Mouse (Mus musculus): ENCODE data around the gene Aspdh. TPM values are rescaled to one million over a fixed set of nuclear protein-coding genes. Genes with fewer than 3 reads are reported as not detected.

The Aspdh gene
- polyA plus RNA-seq, 1 experiment from 2014 or later, result 1.8 TPM

- no peaks in the 10 kb centered on the region for H3K9me3 ChIP-seq
- 88% methylated on average over 16 of the region's 16 CpGs for WGBS
- 0 out of 2 replicates have a peak overlapping the region, but pooled peaks have one; percentile 68 for H3K4me3 ChIP-seq
- no peak for DNase-seq (ENCODE audit: low spot score)
- H3K27me3 ChIP-seq (ENCODE audit: insufficient read depth, poor library complexity, severe bottlenecking), result peaks cover 13% of the 10 kb centered on the region; the same call in 1 of the 2 replicates
- H3K36me3 ChIP-seq, result 0 out of 2 replicates have a peak, but pooled peaks cover 4% of the 10 kb centered on the region
- H3K27ac ChIP-seq, result peak overlapping the region; percentile 91
- H3K4me1 ChIP-seq (replicated peaks), result peaks cover 93% of the 10 kb centered on the region
Observed at GRCm38 (mm10) chr7:44469677-44470675, 4.8 kb downstream of the Aspdh start.

- Histone ChIP-seq H3K4me1 (replicated peaks) (peaks cover 92% of the 10 kb centered on the region), H3K4me3 (no peak overlapping the region), H3K27ac (peak overlapping the region; percentile 91), H3K36me3 (0 out of 2 replicates have a peak, but pooled peaks cover 4% of the 10 kb centered on the region), H3K27me3 (ENCODE audit: insufficient read depth, poor library complexity, severe bottlenecking) (peaks cover 23% of the 10 kb centered on the region), H3K9me3 (no peaks in the 10 kb centered on the region)
- DNase-seq (ENCODE audit: low spot score), result no peak
- WGBS, result 85% methylated on average over 16 of the region's 16 CpGs
Observed at GRCm38 (mm10) chr7:44470696-44471612, 5.8 kb downstream of the Aspdh start.

- Histone ChIP-seq H3K27ac (peak overlapping the region; percentile 91), H3K4me1 (replicated peaks) (peaks cover 81% of the 10 kb centered on the region), H3K36me3 (0 out of 2 replicates have a peak, but pooled peaks cover 4% of the 10 kb centered on the region), H3K4me3 (no peak overlapping the region), H3K9me3 (no peaks in the 10 kb centered on the region), H3K27me3 (ENCODE audit: insufficient read depth, poor library complexity, severe bottlenecking) (peaks cover 34% of the 10 kb centered on the region)
- DNase-seq (ENCODE audit: low spot score), result no peak
- 56% methylated on average over 6 of the region's 6 CpGs for WGBS
Observed at GRCm38 (mm10) chr7:44471880-44472557, 6.8 kb downstream of the Aspdh start.

- Histone ChIP-seq H3K36me3 (0 out of 2 replicates have a peak, but pooled peaks cover 4% of the 10 kb centered on the region), H3K9me3 (no peaks in the 10 kb centered on the region), H3K27ac (peak overlapping the region; percentile 91), H3K27me3 (ENCODE audit: insufficient read depth, poor library complexity, severe bottlenecking) (peaks cover 39% of the 10 kb centered on the region), H3K4me1 (replicated peaks) (peaks cover 76% of the 10 kb centered on the region), H3K4me3 (no peak overlapping the region)
- DNase-seq (ENCODE audit: low spot score), result no peak
- 38% methylated on average over 1 of the region's 1 CpGs for WGBS
Observed at GRCm38 (mm10) chr7:44472558-44472885, 7.3 kb downstream of the Aspdh start.

GRCm38 (mm10) chr7:44472961-44473646 lies 7.9 kb downstream of the Aspdh start:
- Histone ChIP-seq H3K4me3 (no peak overlapping the region), H3K27ac (peak overlapping the region; percentile 83), H3K27me3 (ENCODE audit: insufficient read depth, poor library complexity, severe bottlenecking) (peaks cover 45% of the 10 kb centered on the region), H3K9me3 (no peaks in the 10 kb centered on the region), H3K4me1 (replicated peaks) (peaks cover 74% of the 10 kb centered on the region), H3K36me3 (0 out of 2 replicates have a peak, but pooled peaks cover 4% of the 10 kb centered on the region)
- 66% methylated on average over 9 of the region's 9 CpGs for WGBS
- DNase-seq (ENCODE audit: low spot score), result no peak

- Histone ChIP-seq H3K27ac (peak overlapping the region; percentile 83), H3K4me1 (replicated peaks) (peaks cover 61% of the 10 kb centered on the region), H3K9me3 (no peaks in the 10 kb centered on the region), H3K36me3 (0 out of 2 replicates have a peak, but pooled peaks cover 4% of the 10 kb centered on the region), H3K27me3 (ENCODE audit: insufficient read depth, poor library complexity, severe bottlenecking) (peaks cover 58% of the 10 kb centered on the region), H3K4me3 (0 out of 2 replicates have a peak overlapping the region, but pooled peaks have one; percentile 5)
- 18% methylated on average over 4 of the region's 4 CpGs for WGBS
- peak; percentile 64 for DNase-seq (ENCODE audit: low spot score)
Observed at GRCm38 (mm10) chr7:44474419-44474818, 9.2 kb downstream of the Aspdh start.

- Histone ChIP-seq H3K27ac (peak overlapping the region; percentile 83), H3K27me3 (ENCODE audit: insufficient read depth, poor library complexity, severe bottlenecking) (peaks cover 65% of the 10 kb centered on the region), H3K36me3 (0 out of 2 replicates have a peak, but pooled peaks cover 4% of the 10 kb centered on the region), H3K9me3 (no peaks in the 10 kb centered on the region), H3K4me3 (no peak overlapping the region), H3K4me1 (replicated peaks) (peaks cover 54% of the 10 kb centered on the region)
- DNase-seq (ENCODE audit: low spot score), result no peak
- 33% methylated on average over 5 of the region's 5 CpGs for WGBS
Observed at GRCm38 (mm10) chr7:44475046-44475614, 9.9 kb downstream of the Aspdh start.

- WGBS, result 71% methylated on average over 3 of the region's 3 CpGs
- Histone ChIP-seq H3K4me3 (no peak overlapping the region), H3K27me3 (ENCODE audit: insufficient read depth, poor library complexity, severe bottlenecking) (peaks cover 51% of the 10 kb centered on the region), H3K4me1 (replicated peaks) (peaks cover 17% of the 10 kb centered on the region), H3K9me3 (0 out of 2 replicates have a peak, but pooled peaks cover 3% of the 10 kb centered on the region), H3K36me3 (peaks cover 3% of the 10 kb centered on the region; the same call in 1 of the 2 replicates), H3K27ac (no peak overlapping the region)
- DNase-seq (ENCODE audit: low spot score), result no peak
Observed at GRCm38 (mm10) chr7:44482836-44483435, 17.7 kb downstream of the Aspdh start.

- H3K27ac ChIP-seq, result no peak overlapping the region
- H3K4me1 ChIP-seq (replicated peaks), result peaks cover 17% of the 10 kb centered on the region
- 94% methylated on average over 1 of the region's 1 CpGs for WGBS
- H3K36me3 ChIP-seq, result peaks cover 14% of the 10 kb centered on the region
- peaks cover 40% of the 10 kb centered on the region for H3K27me3 ChIP-seq (ENCODE audit: insufficient read depth, poor library complexity, severe bottlenecking)
- no peak overlapping the region for H3K4me3 ChIP-seq
- H3K9me3 ChIP-seq, result 0 out of 2 replicates have a peak, but pooled peaks cover 3% of the 10 kb centered on the region
- no peak for DNase-seq (ENCODE audit: low spot score)
Observed at GRCm38 (mm10) chr7:44484109-44484508, 18.9 kb downstream of the Aspdh start.

GRCm38 (mm10) chr7:44484841-44485571 lies 19.8 kb downstream of the Aspdh start:
- peak; percentile 85 for DNase-seq (ENCODE audit: low spot score)
- Histone ChIP-seq H3K27ac (no peak overlapping the region), H3K4me3 (no peak overlapping the region), H3K9me3 (0 out of 2 replicates have a peak, but pooled peaks cover 3% of the 10 kb centered on the region), H3K27me3 (ENCODE audit: insufficient read depth, poor library complexity, severe bottlenecking) (peaks cover 31% of the 10 kb centered on the region), H3K4me1 (replicated peaks) (peaks cover 17% of the 10 kb centered on the region), H3K36me3 (peaks cover 23% of the 10 kb centered on the region)
- WGBS, result 37% methylated on average over 5 of the region's 5 CpGs

Measured in hindbrain, embryonic 10.5 days (tissue).